Mouse (Mus musculus) heart, adult 10 weeks (tissue): Measurements from ENCODE around the gene Cd247. TPM values are rescaled to one million over a fixed set of nuclear protein-coding genes. Genes with fewer than 3 reads are reported as not detected.

Source experiments
- polyA plus RNA-seq: library from polyadenylated mRNA; stranded (reverse); fragments of 350-450 nt; fragmentation: Illumina TruSeq; extraction: RNeasy Lipid Tissue Mini Kit (QIAGEN cat#74804); gene quantifications from one replicate; pipeline ENCODE4 v1.2.3, GENCODE M21; 2014; ENCODE audit warnings: low read depth, low replicate concordance

Gene Cd247
- polyA plus RNA-seq, result 0.60 TPM

DNA sequence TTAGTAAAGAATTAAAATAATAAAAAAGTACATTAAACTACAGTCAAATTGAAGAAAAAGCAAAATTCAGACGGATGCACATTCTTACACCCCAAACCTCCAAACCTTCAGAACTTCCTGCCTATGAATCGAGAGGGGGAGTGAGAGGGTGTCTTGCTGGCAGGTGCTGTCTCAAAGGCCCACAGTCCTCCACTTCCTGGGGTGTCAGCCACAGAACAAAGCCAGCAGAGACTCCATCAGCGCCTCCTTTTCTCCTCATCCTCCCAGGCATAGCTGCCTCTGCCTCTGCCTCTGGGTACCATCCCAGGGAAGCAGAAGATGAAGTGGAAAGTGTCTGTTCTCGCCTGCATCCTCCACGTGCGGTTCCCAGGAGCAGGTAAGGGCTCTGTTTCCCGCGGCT, at the start of gene Cd247:
TSS of gene Cd247 (plus strand) at position 171 of the 400 bp plus-strand sequence.

DNA sequence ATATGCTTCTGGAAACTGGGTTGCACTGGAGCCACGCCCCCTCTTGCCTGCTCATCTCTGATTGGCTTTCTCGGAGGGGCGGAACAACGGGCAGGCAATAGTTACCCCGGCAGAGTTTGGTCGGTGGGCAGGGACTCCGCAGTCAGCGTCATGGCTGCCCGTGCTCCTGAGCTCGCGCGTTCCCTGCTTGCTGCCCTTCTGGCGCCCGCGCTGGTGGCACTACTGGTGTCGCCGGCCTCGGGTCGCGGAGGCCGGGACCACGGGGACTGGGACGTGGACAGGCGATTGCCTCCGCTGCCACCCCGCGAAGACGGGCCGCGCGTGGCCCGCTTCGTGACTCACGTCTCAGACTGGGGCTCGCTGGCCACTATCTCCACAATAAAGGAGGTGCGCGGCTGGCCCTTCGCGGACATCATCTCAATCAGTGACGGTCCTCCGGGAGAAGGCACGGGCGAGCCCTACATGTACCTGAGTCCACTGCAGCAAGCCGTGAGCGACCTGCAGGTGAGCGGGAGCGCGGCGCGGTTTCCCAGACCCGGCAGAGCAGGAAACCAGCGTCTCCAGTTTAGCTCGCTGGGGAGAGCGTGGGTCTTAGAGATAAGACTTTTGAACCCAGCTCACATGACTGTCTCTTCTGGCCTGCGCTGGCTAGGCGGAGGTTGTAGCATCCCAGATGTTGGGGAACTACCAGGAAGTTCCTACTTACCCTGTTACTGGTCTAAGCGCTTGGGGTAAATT, 24.7 kb upstream of the Cd247 start, which contains the start of gene Creg1:
TSS of gene Creg1 (plus strand) at position 112 of the 738 bp plus-strand sequence.

Other genes with a start within 250 kb of the Cd247 start
- 17.5 TPM for gene Mpzl1, start 154.1 kb upstream of the Cd247 start, polyA plus RNA-seq
- gene Rcsd1, start 78.9 kb upstream of the Cd247 start, polyA plus RNA-seq, result 96.3 TPM
- 178 TPM for gene Creg1, start 24.9 kb upstream of the Cd247 start, polyA plus RNA-seq
- 4.6 TPM for gene Pou2f1, start 214.0 kb downstream of the Cd247 start, polyA plus RNA-seq